Mouse (Mus musculus) adrenal gland, adult 18-20 months (tissue): Measurements from ENCODE around the gene Aldh1a3. TPM values are rescaled to one million over a fixed set of nuclear protein-coding genes. Genes with fewer than 3 reads are reported as not detected.
A peak's percentile ranks its signal among the peaks of the same experiment; 100 is the strongest.

ENCODE experiments used
- DNase-seq, 2 experiments: peaks; one replicate each; pipeline ENCODE4 v3.0.0; 2021 to 2022; ENCODE audit warnings: low spot score in 2 of 2
- total RNA-seq, 2 experiments: library from RNA; stranded (reverse); gene quantifications; 1 replicate in 1 of 2; 2 replicates in 1 of 2; pipeline ENCODE4 v1.2.3; 2021

Gene Aldh1a3
- total RNA-seq, 2 experiments from 2014 or later = 12.2 to 16.7 TPM

- DNase-seq = no peak
Measured at GRCm38 (mm10) chr7:66421903-66422302, 5.4 kb downstream of the Aldh1a3 start.

DNA sequence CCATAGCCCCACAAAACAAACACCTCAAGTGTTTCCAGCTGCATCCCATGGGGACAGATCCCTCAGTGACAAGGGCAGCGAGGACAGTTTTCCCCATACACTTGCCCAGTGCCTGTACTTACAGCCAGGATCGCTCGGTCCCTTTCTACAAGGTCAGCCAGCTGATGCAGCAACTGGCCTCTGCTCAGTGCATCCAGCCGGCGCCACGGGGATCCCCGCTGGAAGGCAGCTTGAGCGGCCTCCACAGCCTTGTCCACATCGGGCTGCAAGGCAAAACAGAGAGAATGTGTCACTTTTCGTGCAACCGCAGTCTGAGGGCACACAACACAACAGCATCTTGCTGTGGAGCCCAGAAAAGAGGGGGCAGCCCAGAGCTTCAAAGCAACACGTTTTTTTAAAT is 8.3 kb downstream of the Aldh1a3 start:
- no peak for DNase-seq

DNA sequence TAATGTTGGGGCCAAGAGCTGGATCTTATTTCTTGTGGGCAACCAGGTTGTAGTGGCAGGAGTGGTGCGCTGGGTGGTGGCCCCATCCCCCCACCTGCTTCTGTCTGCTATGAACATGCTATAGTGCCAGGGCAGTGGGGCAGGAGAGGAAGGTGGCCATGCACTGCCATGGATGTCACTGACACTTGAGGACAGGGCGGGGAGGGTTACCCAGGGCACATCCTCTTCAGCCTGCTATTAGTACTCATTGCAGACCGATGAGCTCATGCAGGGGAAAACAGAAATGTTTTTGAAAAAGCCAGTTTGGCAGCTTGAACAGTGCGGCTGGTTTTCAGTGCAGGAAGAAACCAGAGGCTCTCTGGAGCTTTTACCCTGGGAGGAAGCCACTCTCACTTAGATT is 10.5 kb downstream of the Aldh1a3 start:
- DNase-seq = no peak

DNA sequence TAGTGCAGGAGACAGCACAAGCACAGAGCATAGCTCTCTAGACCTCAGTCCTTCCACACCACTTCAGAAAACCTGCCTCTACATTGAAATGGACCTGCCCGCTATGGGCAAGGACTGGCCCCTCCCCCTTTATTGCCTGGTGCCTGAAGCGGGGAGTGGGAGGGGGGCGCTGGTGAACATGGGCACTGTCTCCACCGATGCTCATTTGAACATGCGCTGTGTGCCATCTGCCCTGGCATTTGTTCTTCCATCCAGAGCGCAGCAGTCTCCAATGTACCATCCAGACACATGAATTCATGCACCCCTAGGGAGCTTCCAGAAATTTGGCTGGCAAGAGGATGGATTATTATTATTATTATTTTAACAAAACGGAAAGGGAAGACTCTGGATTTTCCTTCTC is 14.2 kb downstream of the Aldh1a3 start:
- DNase-seq = no peak

GRCm38 (mm10) chr7:66409433-66409832 is 17.9 kb downstream of the Aldh1a3 start:
- DNase-seq = no peak

GRCm38 (mm10) chr7:66406971-66407370 is 20.3 kb downstream of the Aldh1a3 start:
- DNase-seq = no peak

DNA sequence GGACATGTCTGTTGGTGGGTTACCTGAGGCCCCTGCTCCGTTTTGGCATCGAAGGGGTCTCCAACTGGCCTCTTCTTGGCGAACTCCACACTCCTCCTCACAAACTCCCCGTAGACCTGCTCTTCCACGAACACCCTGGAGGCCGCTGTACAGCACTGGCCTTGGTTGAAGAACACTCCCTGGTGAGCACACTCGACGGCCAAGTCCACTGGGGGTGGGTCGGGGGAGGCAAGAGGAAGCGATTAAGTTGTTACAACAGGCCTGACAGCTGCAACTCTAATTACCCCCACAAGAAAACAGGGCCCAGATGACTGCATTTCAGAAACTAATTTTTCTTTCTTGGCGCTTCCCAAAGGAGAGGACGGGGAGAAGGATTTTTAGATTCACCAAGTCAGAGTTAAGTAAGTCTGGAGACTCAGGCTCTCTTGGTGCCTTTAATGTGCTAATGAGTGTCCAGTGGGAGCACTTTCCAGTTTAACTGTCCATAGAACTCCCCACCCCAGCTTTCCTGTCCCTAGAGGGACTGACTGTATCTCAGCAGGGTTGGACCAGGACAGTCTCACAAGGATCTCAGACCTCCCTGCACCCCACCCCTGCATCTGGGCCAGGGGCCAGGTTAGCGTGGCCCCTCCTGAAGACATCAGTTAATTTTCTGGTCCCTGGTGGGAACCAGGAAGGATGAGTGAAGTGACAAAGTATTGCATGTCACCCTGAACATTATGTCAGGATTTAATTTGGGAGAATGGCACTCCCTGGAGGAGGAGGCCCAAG is 21.2 kb downstream of the Aldh1a3 start:
- DNase-seq = peak in 1 of 2 experiments; percentile 22

DNA sequence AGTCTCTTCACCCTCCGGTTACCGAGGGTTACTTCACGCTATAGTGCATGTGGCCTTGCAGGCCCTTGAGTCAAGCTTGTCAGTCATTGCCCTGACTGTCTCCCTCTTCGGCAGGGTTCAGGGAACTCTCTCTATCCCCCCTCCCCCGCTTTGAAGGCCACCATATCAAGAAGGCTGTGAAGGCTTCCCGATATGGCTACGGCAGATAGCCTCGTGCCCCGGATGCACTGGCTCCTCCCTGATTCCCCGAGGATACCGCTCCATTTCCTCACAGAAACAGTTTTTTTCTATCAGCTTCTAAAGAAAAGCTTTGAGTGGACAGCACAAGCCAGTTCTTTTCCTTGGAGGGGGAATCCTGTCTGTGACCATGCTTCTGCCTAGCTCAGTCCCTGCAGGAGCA is 21.8 kb downstream of the Aldh1a3 start:
- no peak for DNase-seq

DNA sequence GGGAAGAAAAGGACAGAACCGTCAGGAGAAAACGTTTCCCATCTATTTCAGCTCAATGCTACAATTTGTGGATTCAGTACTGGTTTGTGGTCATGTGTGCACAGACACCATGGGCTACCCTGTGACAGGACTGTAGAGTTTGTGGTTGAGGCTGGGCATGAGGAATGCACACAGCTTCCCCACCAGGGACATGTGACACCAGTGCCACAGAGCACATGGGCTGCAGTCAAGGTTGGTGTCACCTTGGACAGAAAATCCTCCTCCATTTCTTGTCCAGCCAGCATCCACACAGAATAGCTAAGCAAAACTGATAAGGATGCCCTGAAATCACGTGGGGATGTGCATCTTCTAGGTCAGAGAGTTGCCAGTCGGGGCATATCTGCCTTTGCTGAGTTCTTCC is 22.5 kb downstream of the Aldh1a3 start:
- DNase-seq = no peak

DNA sequence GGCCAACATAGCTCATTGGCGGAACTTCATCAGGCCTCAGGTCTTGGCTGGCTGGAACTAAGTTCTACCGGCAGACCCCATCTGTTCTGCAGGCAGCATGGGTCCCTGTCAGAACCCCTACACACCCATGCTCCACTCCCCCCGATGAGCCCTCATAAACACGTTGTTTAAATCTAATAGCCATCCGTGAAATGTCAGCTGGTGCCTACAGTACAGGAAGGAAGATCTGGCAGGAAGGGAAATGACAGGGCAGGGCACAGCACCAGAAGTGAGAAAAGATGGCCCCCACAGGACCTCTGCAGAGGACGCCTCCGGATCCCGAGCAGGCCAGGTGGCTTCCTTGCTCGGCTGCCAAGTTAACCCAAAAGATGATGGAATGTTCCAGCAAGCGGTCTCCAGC is 23.2 kb downstream of the Aldh1a3 start:
- no peak for DNase-seq

- DNase-seq = no peak
Measured at GRCm38 (mm10) chr7:66402876-66403275, 24.4 kb downstream of the Aldh1a3 start.

DNA sequence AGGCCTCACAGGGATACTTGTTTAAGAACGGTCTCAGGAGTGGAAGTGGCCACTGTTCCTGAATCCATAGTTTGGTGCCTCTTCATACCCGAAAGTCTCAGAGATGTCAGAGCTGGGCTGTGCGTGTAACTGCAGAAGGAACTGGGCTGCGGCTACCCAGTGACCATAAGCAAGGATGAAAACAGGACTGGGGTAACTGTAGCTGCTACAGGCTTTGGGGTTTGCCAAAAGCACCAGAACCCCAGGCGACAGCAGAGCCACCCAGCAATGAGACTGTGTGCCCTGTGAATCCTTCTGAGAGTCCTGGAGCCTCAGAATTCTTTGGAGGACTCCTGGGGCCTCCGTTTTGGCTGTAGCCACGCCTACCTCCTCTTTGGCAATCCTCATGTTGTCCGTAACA is 25.7 kb downstream of the Aldh1a3 start:
- no peak for DNase-seq

GRCm38 (mm10) chr7:66397288-66397687 is 30.0 kb downstream of the Aldh1a3 start:
- no peak for DNase-seq

DNA sequence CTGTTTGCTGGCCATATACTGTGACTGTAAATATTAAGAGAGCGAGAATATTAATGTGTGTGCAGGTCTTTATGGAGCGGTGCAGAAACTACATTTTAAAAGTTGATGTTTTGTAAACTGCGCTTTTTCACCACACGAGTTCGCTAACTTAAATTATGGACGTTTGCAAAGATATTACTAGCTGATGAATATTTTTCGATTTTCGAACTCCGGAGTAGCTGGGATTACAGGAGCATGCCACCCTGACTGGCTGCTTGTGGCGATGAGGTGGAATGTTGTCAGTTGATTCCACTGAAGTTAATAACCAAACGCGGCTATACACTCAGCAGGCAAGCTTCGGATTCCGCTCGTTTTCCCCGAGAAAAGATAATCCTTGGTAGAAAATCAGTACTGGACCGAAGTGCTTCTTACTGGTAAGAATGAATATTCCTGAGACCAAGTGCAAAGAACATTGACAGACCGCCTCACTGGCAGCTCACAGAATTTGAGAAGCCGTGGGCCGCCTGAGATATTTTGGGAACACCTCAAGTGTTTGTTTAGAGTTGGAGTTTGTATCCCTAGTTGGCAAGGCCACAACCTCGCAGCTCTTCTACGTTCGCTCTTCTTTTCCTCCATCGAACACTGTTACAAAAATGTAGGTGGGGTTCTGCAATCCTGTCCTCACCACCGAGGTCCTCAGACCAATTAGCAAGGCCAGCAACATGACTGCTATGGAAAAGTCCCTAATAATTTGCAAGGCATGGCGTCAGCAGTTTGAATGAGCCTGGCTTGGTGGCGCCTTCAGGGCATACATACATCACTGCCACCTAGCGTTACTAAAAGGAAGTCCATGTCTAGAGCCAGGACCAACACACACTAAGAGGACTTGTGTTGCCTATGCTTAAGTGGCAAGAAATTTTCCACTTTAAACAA is 38.4 kb downstream of the Aldh1a3 start:
- peak; percentile 37 to 56 for DNase-seq

- peak; percentile 63 to 68 for DNase-seq
Measured at GRCm38 (mm10) chr7:66387813-66388521, 39.4 kb downstream of the Aldh1a3 start, which contains the start of gene Lrrk1. Gene Lrrk1, minus strand, starts transcription at chr7:66388350.

- DNase-seq = no peak
Measured at GRCm38 (mm10) chr7:66387419-66387812, 39.9 kb downstream of the Aldh1a3 start.

- DNase-seq = no peak
Measured at GRCm38 (mm10) chr7:66386411-66386810, 40.9 kb downstream of the Aldh1a3 start.

DNA sequence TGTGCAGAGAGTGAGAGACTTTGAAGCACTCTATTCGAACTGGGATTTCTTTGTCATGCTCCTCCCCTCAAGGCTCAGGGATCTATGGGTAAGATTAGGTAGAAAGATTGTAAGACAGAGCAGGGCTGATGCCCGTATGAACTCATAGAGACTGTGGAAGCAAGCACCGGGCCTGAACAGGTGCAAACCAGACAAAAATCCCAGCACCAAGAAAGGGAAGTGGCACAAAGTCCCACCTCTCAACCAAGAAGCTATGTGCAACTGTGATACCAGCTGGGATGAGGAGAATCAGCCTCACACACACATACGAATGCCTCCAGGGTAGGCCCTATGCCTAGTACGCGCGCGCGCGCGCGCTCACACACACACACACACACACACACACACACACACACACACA is 41.5 kb downstream of the Aldh1a3 start:
- DNase-seq = no peak

DNA sequence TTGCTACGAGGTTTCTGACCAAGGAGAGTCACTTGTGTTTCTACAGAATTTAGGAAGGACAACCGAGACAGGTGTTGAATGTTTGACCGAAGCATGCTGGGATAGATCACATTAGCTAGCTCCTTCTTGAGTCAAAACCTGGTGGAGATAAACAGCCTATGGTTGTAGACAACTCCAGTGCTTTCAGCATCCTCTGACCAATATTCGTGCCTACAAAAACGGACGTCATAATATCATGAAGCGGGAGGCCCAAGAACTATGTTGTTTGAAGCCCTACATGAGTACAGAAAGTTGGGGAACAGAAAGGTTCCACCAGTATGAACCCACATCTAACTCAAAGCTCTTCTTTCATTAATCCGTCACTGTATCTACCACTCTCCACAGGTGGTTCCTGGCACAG is 42.4 kb downstream of the Aldh1a3 start:
- no peak for DNase-seq

- no peak for DNase-seq
Measured at GRCm38 (mm10) chr7:66384213-66384612, 43.1 kb downstream of the Aldh1a3 start.

- no peak for DNase-seq
Measured at GRCm38 (mm10) chr7:66376560-66376959, 50.8 kb downstream of the Aldh1a3 start.

DNA sequence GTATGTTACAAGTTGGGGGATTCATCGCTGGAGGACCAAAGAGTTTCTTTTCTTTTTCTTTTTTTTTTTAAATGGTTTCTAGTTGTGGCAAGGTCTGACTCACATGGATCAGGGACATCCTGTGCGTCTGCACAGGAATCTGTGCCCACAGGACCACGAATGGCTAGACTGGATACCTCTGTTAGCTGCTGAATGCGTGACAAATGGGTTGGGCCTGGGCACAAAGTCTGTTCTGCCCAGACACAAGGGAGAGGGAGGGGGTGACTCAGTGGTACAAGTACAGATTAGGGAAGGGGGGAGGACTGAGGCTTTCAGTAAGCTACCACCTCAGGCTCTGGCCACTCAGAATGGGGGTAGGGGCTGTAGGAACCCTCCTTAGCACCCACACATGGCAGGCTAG is 51.6 kb downstream of the Aldh1a3 start:
- no peak for DNase-seq
